Mouse (Mus musculus): ENCODE measurements around the gene Bet1l.

Bet1l gene

DNA sequence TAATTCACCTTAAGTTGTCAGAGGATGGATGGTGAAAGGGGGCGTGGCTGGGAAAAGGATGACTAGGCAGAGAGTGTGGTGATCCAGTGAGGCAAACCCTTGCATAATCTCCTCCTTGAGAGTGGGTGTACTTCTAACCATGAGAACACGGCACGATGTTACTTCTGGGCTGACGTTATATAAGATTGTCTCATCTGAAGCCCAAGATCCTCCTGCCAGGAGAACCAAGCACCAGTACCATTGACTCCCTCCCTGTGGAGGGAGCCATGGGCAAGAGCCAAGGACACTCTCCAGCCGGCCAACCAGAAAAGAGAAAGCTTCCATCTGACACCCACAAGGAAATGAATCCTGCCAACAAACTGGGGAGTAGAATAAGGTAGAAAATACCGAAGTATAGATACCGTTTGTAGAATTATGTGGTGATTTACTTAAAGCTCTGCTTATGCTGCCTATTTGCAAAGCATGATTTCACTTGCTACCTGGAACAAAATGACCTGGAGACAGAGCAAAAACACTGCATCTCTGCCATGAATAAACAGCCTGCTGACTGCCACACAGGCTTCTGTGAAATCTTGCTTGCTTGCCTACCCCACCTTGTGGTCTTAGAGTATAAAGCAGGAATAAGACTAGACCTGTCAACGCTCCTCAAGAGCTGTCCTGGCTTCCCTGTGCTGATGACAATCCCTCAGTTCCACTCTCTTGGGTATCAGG, 29.1 kb downstream of the Bet1l start:
- peak; percentile 83 for DNase-seq

DNA sequence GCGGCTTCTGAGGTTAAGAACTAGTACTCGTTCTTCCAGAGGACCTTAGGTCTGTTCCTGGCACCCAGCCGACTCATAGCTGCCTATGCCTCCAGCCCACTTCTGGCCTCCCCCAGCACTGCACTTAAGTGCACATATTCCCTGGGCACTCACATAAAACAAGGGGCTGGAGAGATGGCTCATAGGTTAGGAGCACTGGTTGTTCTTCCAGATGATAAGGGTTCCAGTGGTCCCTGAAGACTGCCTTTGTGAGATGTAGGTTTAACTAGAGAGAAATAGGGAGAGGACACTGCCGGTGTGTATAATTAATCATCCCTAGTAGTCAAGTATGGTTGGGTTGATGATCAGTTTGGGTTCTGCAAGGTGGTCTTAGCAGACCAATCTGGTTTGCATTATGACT, 34.6 kb downstream of the Bet1l start:
- no peak for DNase-seq

DNA sequence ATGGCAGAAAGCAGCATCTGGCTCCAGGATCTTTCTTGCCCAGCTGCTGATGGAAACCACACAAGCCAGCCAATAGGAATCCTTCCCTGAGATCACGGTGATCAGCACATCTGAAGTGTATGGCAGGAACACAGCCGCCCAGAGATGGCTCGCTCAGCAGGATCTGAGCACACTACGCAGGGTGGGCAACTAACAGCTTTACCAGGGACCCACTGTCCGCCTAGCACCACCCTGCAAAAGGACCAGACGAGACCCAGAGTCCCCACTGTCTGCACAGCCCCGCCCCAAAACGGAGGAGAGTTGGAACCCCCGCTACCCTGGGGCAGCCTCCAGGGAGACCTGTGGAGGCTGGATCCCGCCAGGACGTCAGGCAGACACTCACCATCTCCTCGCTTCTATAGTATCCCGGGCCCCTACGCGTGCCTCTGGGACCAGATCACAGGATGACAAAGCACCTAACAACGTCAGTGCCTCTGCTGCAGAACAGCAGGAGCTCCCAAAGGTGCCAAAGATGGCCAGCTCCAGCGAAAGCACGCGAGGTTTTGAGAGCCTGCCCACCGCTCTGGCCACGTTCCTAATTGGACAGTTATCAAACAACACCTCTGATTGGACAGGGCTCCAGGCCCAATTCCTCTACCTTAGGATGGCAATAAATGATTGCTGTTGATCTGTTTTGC, 35.6 kb downstream of the Bet1l start, which contains the start of gene Zfp941:
Gene Zfp941 (minus strand): TSS at position 526 of the 677 bp plus-strand sequence.
- peak; percentile 79 for DNase-seq

DNA sequence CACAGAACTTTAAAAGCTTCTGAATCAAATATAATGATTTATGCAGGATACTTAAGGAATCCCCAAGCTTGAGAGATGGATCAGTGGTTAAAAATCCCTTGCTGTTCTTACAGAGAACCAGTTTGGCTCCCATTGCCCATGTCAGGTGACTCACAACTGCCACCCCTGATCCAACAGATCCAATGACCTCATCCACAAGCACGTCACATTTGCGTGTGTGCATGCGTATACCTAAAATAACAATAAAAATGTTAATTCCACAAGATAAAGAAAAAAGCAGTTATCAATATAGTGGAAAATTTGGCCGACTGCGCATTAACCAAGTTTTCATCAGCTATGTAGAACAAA, 36.1 kb downstream of the Bet1l start:
- DNase-seq = no peak

DNA sequence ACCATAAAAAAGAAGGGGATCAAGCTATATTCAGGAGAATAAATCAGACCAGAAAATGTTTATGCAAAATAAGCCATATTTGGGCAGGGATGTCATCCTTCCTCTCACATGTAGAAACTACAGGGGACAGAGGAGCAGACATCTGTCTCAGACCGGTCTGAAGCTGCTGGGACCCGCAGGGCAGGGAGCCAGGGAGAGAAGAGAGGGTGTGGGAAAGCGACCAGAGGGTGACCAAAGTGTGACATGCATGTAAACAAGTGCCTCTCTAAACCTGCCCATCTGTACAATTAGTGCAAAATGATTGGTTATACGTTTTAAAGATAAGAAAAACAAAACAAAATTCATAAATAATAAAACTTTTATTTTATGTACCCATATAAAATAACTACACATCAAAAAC, 37.2 kb downstream of the Bet1l start:
- DNase-seq = no peak

DNA sequence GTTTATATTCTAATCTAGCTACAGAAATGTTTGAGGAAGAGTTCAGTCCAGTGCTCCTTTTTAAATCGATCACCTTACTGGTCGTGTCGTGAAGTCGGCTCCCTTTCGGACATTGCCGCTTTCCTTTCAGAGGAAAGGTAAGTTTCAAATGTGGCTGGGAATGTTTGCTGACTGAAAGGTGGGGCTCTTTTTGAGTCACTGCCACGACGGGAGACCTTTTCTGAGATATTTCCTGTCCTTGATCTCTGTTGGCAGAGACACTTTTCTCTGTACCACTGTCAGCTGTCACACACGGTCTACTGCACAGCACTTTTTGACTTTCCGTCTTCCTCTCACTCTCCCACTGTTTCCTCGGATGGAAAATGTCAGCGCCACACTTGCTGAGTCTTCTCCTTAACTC, 44.5 kb downstream of the Bet1l start:
- DNase-seq = no peak

DNA sequence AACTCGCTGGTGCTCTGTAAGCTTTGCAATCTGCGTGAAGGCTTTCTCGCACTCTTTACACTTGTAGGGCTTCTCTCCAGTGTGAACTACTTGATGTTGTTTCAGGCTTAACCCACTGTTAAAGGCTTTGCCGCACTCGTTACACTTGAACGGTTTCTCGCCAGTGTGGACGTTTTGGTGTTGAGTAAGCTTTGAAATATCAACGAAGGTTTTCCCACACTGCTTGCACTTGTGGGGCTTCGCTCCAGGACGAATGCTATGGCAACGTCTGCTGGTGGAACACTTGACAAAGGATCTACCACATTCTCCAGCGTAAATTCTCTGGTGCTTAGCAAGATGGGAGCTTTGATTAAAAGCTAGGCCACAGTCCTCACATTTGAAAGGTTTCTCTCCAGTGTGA, 45.7 kb downstream of the Bet1l start:
- DNase-seq = no peak

DNA sequence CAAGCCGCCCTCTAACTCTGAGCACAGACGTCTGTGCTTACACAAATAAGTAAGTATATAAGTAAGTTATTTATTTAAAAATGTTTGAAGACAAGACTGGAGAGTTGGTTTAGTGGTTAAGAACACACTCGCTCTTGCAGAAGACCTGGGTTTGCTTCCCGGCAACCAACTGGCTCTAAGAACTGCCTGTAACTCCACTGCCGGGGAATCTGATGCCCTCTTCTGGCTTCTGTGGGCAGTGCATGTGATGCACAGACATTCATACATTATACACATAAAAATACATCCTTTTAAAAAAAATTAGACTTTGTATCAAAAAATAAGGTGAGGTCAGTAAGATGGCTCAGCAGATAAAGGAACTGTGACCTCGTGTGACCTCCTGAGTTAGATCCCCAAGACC, 46.9 kb downstream of the Bet1l start:
- DNase-seq = no peak

DNA sequence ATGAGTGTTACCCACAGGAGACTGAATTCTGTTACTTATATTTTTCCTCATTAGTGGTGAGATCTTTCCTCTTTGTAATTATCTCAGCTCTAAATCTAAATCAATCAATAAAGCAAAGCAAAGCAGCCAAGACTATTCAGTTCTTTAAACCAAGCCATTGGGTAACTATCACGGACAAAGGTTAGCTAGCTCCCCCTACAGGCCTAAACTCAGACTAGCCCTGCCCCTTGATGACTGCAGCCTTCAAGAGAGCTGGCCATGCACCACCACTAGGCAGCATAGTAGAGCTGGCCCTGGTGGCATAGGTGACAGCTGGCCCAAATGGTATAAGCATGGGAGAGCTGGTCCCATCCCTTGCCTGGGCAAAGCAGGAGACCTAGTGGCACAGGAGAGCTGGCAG, 51.7 kb downstream of the Bet1l start:
- peak; percentile 67 for DNase-seq

Data from right cerebral cortex, adult 18-20 months (tissue).